Comparison of ENCODE assay signal across 17 mouse cellular contexts in the genomic region with DNA sequence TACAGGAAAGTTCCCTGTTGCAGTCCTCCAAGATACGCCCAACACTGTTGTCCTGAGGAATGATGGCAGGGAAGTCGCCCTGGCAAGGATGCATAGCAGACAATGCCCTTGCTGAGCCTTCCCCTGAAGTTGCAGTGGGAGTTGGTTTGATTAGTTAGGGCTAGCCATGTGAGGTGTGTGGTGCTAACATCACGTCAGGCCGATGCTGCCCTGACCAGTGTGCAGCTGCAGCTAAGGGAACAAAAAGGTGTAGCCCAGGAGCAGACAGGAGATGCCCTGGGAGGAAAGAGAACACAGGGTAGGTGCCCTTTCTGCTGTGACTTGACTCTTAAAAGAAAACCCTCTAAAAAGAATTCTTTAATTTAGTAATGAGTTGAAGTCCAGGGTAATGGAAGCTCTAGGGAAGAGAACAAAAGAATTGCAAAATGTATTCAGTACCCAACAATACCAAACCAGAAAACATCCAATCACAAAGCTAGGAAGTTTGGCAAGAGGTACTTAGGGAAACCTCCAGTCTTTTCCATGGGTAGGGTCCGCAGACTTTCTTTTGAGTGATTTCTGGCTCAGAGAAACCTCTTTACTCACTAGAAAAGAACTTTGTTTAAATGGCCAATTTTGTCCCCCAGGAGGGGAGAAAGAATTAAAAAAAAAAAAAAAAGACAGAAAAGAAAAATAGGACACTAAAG. TPM values are rescaled to one million over a fixed set of nuclear protein-coding genes. Genes with fewer than 3 reads are reported as not detected.
DNase-seq lines count a peak whose midpoint lies in the region; ATAC-seq and TF ChIP-seq lines count a peak whose summit lies in the region.
"Had no signal": no experiment of that assay in that cellular context is flagged by ENCODE, and none has a peak within 500 bp of the region (broad histone marks: within the 10 kb centered on the region; RNA-seq: fewer than 3 reads in every experiment).

No protein-coding gene starts in this region.

- no peak overlapping the region for H3K9ac ChIP-seq in forebrain, postnatal 0 days
- H3K9ac ChIP-seq in midbrain, embryonic 14.5 days (replicated peaks; ENCODE audit: low read length): no peak overlapping the region
- H3K9ac ChIP-seq: liver, embryonic 12.5 days had no signal

- peaks cover under 1% of the 10 kb centered on the region; the same call in 1 of the 2 replicates for H3K36me3 ChIP-seq in embryonic facial prominence, embryonic 10.5 days (replicated peaks)
- H3K36me3 ChIP-seq in forebrain, postnatal 0 days (ENCODE audit: insufficient read depth): peaks cover 17% of the 10 kb centered on the region
- peaks cover 41% of the 10 kb centered on the region for H3K36me3 ChIP-seq in midbrain, embryonic 14.5 days (ENCODE audit: control insufficient read depth, insufficient read depth, low read length)
- H3K36me3 ChIP-seq: liver, embryonic 12.5 days had no signal

- no peaks in the 10 kb centered on the region for H3K9me3 ChIP-seq in embryonic facial prominence, embryonic 10.5 days
- H3K9me3 ChIP-seq in forebrain, postnatal 0 days (ENCODE audit: low read length): no peaks in the 10 kb centered on the region
- no peaks in the 10 kb centered on the region for H3K9me3 ChIP-seq in midbrain, embryonic 14.5 days (ENCODE audit: control insufficient read depth, low read length)
- H3K9me3 ChIP-seq: liver, embryonic 12.5 days had no signal

- H3K27ac ChIP-seq in embryonic facial prominence, embryonic 10.5 days (replicated peaks): peak overlapping the region; percentile 66
- H3K27ac ChIP-seq in forebrain, postnatal 0 days (ENCODE audit: low read depth, low read length): peak overlapping the region; percentile 62
- peak overlapping the region; percentile 53 for H3K27ac ChIP-seq in midbrain, embryonic 14.5 days (replicated peaks; ENCODE audit: low read depth, low read length)
- H3K27ac ChIP-seq: liver, embryonic 12.5 days; stomach, postnatal 0 days had no signal

- DNase-seq in adipocyte (ENCODE audit: low spot score): peak; percentile 15
- DNase-seq in embryonic facial prominence, embryonic 10.5 days (ENCODE audit: low spot score): no peak
- no peak for DNase-seq in forebrain, postnatal 0 days
- DNase-seq in midbrain, embryonic 14.5 days: peak; percentile 48
- no peak for DNase-seq in lung, postnatal 4 days
- DNase-seq in frontal cortex, adult 2 months (ENCODE audit: extremely low spot score in 1 of 2, low spot score in 1 of 2): no peak
- DNase-seq in frontal cortex, postnatal 36 days (ENCODE audit: low spot score in 2 of 2): no peak
- DNase-seq: adrenal gland, adult 8-10 months; embryo, embryonic 11 days; heart, adult 18-20 months; heart, postnatal 10 days; kidney, adult 2 months had no signal

- peak; percentile 63 for ATAC-seq in forebrain, postnatal 0 days
- peak; percentile 69 for ATAC-seq in midbrain, embryonic 14.5 days (ENCODE audit: low FRiP score, low TSS enrichment)
- ATAC-seq: liver, embryonic 12.5 days; lung, postnatal 0 days had no signal

- WGBS in embryonic facial prominence, embryonic 10.5 days: 62% methylated on average over 5 of the region's 5 CpGs
- WGBS in forebrain, postnatal 0 days: 26% methylated on average over 5 of the region's 5 CpGs
- 45% methylated on average over 5 of the region's 5 CpGs for WGBS in midbrain, embryonic 14.5 days

- TF ChIP-seq CTCF in forebrain, postnatal 0 days (IDR thresholded peaks at IDR 0.05; ENCODE audit: low read depth): no peak

- no peaks in the 10 kb centered on the region for H3K27me3 ChIP-seq in embryonic facial prominence, embryonic 10.5 days (replicated peaks; ENCODE audit: low read depth, poor library complexity, severe bottlenecking)
- H3K27me3 ChIP-seq in forebrain, postnatal 0 days (ENCODE audit: insufficient read depth, low read length): no peaks in the 10 kb centered on the region
- no peaks in the 10 kb centered on the region for H3K27me3 ChIP-seq in midbrain, embryonic 14.5 days (ENCODE audit: control insufficient read depth, insufficient read depth, low read length)
- H3K27me3 ChIP-seq: liver, embryonic 12.5 days had no signal

- H3K4me1 ChIP-seq in embryonic facial prominence, embryonic 10.5 days: peaks cover 41% of the 10 kb centered on the region
- 0 out of 2 replicates have a peak, but pooled peaks cover 2% of the 10 kb centered on the region for H3K4me1 ChIP-seq in forebrain, postnatal 0 days (ENCODE audit: insufficient read depth)
- H3K4me1 ChIP-seq in midbrain, embryonic 14.5 days (ENCODE audit: control insufficient read depth, insufficient read depth, low read length): peaks cover 3% of the 10 kb centered on the region; the same call in 1 of the 2 replicates
- H3K4me1 ChIP-seq: liver, embryonic 12.5 days had no signal

- H3K4me3 ChIP-seq in embryonic facial prominence, embryonic 10.5 days: no peak overlapping the region
- no peak overlapping the region for H3K4me3 ChIP-seq in forebrain, postnatal 0 days (ENCODE audit: low read depth, low read length)
- no peak overlapping the region for H3K4me3 ChIP-seq in midbrain, embryonic 14.5 days (replicated peaks; ENCODE audit: low read depth, low read length)
- H3K4me3 ChIP-seq: liver, embryonic 12.5 days had no signal

- H3K4me2 ChIP-seq in forebrain, postnatal 0 days (ENCODE audit: low read depth): no peak overlapping the region
- no peak overlapping the region for H3K4me2 ChIP-seq in midbrain, embryonic 14.5 days (ENCODE audit: low read length)
- H3K4me2 ChIP-seq: liver, embryonic 12.5 days had no signal

RNA-seq across cellular contexts. Expression of a gene that starts 40.5 kb away (rescaled TPM):
- polyA plus RNA-seq in embryonic facial prominence, embryonic 10.5 days (2016; fragmentation: Nextera tagmentation; extraction: Ambion mirVana): not detected in 2 replicates
- 0.54 TPM in 1 of 2 replicates, not detected in the other for total RNA-seq in forebrain, postnatal 0 days (2014; rRNA removed)
- 0.17 TPM in 1 of 2 replicates, not detected in the other for polyA plus RNA-seq in forebrain, postnatal 0 days (2015; fragmentation: Nextera tagmentation; extraction: Ambion mirVana)
- polyA plus RNA-seq in midbrain, embryonic 14.5 days (2014; fragmentation: Nextera tagmentation; extraction: Ambion mirVana): not detected in 2 replicates
- polyA plus RNA-seq in frontal cortex, adult 2 months (2012; rRNA removed): 0.19 TPM in 1 of 2 replicates, not detected in the other
- total RNA-seq: heart, adult 18-20 months; heart, postnatal 10 days; layer of hippocampus, adult 18-20 months; left cerebral cortex, postnatal 14 days had no signal
- polyA plus RNA-seq: liver, embryonic 12.5 days; lung, postnatal 0 days; stomach, postnatal 0 days had no signal

Comparison
In these comparisons a context has a peak if more than half of its experiments do, and no peak if none do; other contexts are left out.
1. DNase-seq: peak in adipocyte (single experiment) and midbrain, embryonic 14.5 days (single experiment); none in embryonic facial prominence, embryonic 10.5 days (single experiment), forebrain, postnatal 0 days (single experiment), lung, postnatal 4 days (0 of 2), frontal cortex, adult 2 months (0 of 2) and frontal cortex, postnatal 36 days (0 of 2).
2. Peak in every context shown above with its lines, with median percentiles within 50 percentile points of each other: H3K27ac ChIP-seq.